Mouse (Mus musculus): ENCODE measurements around the gene Tmem94. TPM values are rescaled to one million over a fixed set of nuclear protein-coding genes. Genes with fewer than 3 reads are reported as not detected.

Gene Tmem94
- total and polyA plus RNA-seq, 2 experiments = 11.0 to 41.9 TPM

- Histone ChIP-seq H3K9ac (ENCODE audit: low read depth, low read length) (no peak overlapping the region; the same call in 1 of the 2 replicates), H3K4me1 (ENCODE audit: control insufficient read depth, insufficient read depth, low read length) (peaks cover 31% of the 10 kb centered on the region), H3K79me2 (ENCODE audit: control insufficient read depth, insufficient read depth, low read length) (peaks cover 16% of the 10 kb centered on the region; the same call in 1 of the 2 replicates), H3K27me3 (ENCODE audit: control insufficient read depth, insufficient read depth, low read length) (no peaks in the 10 kb centered on the region), H3K36me3 (ENCODE audit: control insufficient read depth, insufficient read depth, low read length) (no peaks in the 10 kb centered on the region), H3K4me3 (ENCODE audit: insufficient read depth, low read depth, low read length) (no peak overlapping the region), H3K27ac (replicated peaks; ENCODE audit: insufficient read depth, low read depth, low read length) (peak overlapping the region; percentile 2)
- WGBS = 56% methylated on average over 22 of the region's 22 CpGs
- TF ChIP-seq POLR2A (IDR thresholded peaks at IDR 0.05; ENCODE audit: extremely low read depth, insufficient read depth, low read length) = no peak
- no peak for TF ChIP-seq CTCF (IDR thresholded peaks at IDR 0.05; ENCODE audit: low read depth, low read length)
- peak; percentile 86 for DNase-seq (ENCODE audit: extremely low read depth, low read depth, low spot score)
These were observed 72.5 kb downstream of the Tmem94 start for GRCm38 (mm10) chr11:115837606-115838345.

GRCm38 (mm10) chr11:115838895-115839311, 73.7 kb downstream of the Tmem94 start:
- DNase-seq (ENCODE audit: extremely low read depth, low read depth, low spot score) = peak; percentile 89
- WGBS = 32% methylated on average over 4 of the region's 4 CpGs
- Histone ChIP-seq H3K27me3 (ENCODE audit: control insufficient read depth, insufficient read depth, low read length) (no peaks in the 10 kb centered on the region), H3K36me3 (ENCODE audit: control insufficient read depth, insufficient read depth, low read length) (no peaks in the 10 kb centered on the region), H3K9ac (ENCODE audit: low read depth, low read length) (no peak overlapping the region), H3K27ac (replicated peaks; ENCODE audit: insufficient read depth, low read depth, low read length) (no peak overlapping the region; the same call in 1 of the 2 replicates), H3K4me3 (ENCODE audit: insufficient read depth, low read depth, low read length) (no peak overlapping the region), H3K4me1 (ENCODE audit: control insufficient read depth, insufficient read depth, low read length) (peaks cover 27% of the 10 kb centered on the region), H3K79me2 (ENCODE audit: control insufficient read depth, insufficient read depth, low read length) (peaks cover 11% of the 10 kb centered on the region; the same call in 1 of the 2 replicates)
- no peak for TF ChIP-seq POLR2A (IDR thresholded peaks at IDR 0.05; ENCODE audit: extremely low read depth, insufficient read depth, low read length)
- no peak for TF ChIP-seq CTCF (IDR thresholded peaks at IDR 0.05; ENCODE audit: low read depth, low read length)

GRCm38 (mm10) chr11:115839732-115840131, 74.5 kb downstream of the Tmem94 start:
- Histone ChIP-seq H3K4me1 (ENCODE audit: control insufficient read depth, insufficient read depth, low read length) (peaks cover 32% of the 10 kb centered on the region), H3K27ac (replicated peaks; ENCODE audit: insufficient read depth, low read depth, low read length) (no peak overlapping the region)

GRCm38 (mm10) chr11:115841044-115841443, 75.8 kb downstream of the Tmem94 start:
- no peak overlapping the region for H3K27ac ChIP-seq (replicated peaks; ENCODE audit: insufficient read depth, low read depth, low read length)
- no peak overlapping the region for H3K9ac ChIP-seq (ENCODE audit: low read depth, low read length)
- H3K36me3 ChIP-seq (ENCODE audit: control insufficient read depth, insufficient read depth, low read length) = peaks cover 6% of the 10 kb centered on the region; the same call in 1 of the 2 replicates
- no peak overlapping the region for H3K4me3 ChIP-seq (ENCODE audit: insufficient read depth, low read depth, low read length)
- H3K4me1 ChIP-seq (ENCODE audit: control insufficient read depth, insufficient read depth, low read length) = peaks cover 32% of the 10 kb centered on the region
- peaks cover 5% of the 10 kb centered on the region; the same call in 1 of the 2 replicates for H3K79me2 ChIP-seq (ENCODE audit: control insufficient read depth, insufficient read depth, low read length)
- TF ChIP-seq POLR2A (IDR thresholded peaks at IDR 0.05; ENCODE audit: extremely low read depth, insufficient read depth, low read length) (no peak), CTCF (IDR thresholded peaks at IDR 0.05; ENCODE audit: low read depth, low read length) (peak; percentile 50)
- WGBS = 91% methylated on average over 6 of the region's 6 CpGs
- no peaks in the 10 kb centered on the region for H3K27me3 ChIP-seq (ENCODE audit: control insufficient read depth, insufficient read depth, low read length)
- no peak for DNase-seq (ENCODE audit: extremely low read depth, low read depth, low spot score)

More at GRCm38 (mm10) chr11:115839732-115840131, 74.5 kb downstream of the Tmem94 start:
- TF ChIP-seq CTCF (IDR thresholded peaks at IDR 0.05; ENCODE audit: low read depth, low read length) (no peak), POLR2A (IDR thresholded peaks at IDR 0.05; ENCODE audit: extremely low read depth, insufficient read depth, low read length) (no peak)
- no peak for DNase-seq (ENCODE audit: extremely low read depth, low read depth, low spot score)
- 80% methylated on average over 3 of the region's 3 CpGs for WGBS
- H3K9ac ChIP-seq (ENCODE audit: low read depth, low read length) = no peak overlapping the region
- peaks cover 5% of the 10 kb centered on the region; the same call in 1 of the 2 replicates for H3K79me2 ChIP-seq (ENCODE audit: control insufficient read depth, insufficient read depth, low read length)
- H3K4me3 ChIP-seq (ENCODE audit: insufficient read depth, low read depth, low read length) = no peak overlapping the region
- H3K27me3 ChIP-seq (ENCODE audit: control insufficient read depth, insufficient read depth, low read length) = no peaks in the 10 kb centered on the region
- H3K36me3 ChIP-seq (ENCODE audit: control insufficient read depth, insufficient read depth, low read length) = no peaks in the 10 kb centered on the region

- peaks cover 5% of the 10 kb centered on the region; the same call in 1 of the 2 replicates for H3K79me2 ChIP-seq (ENCODE audit: control insufficient read depth, insufficient read depth, low read length)
- 0 out of 2 replicates have a peak overlapping the region, but pooled peaks have one; percentile 12 for H3K9ac ChIP-seq (ENCODE audit: low read depth, low read length)
- H3K4me1 ChIP-seq (ENCODE audit: control insufficient read depth, insufficient read depth, low read length) = peaks cover 32% of the 10 kb centered on the region
- H3K36me3 ChIP-seq (ENCODE audit: control insufficient read depth, insufficient read depth, low read length) = peaks cover 8% of the 10 kb centered on the region; the same call in 1 of the 2 replicates
- no peaks in the 10 kb centered on the region for H3K27me3 ChIP-seq (ENCODE audit: control insufficient read depth, insufficient read depth, low read length)
- TF ChIP-seq CTCF (IDR thresholded peaks at IDR 0.05; ENCODE audit: low read depth, low read length) (no peak), POLR2A (IDR thresholded peaks at IDR 0.05; ENCODE audit: extremely low read depth, insufficient read depth, low read length) (no peak)
- peak overlapping the region; percentile 65 for H3K27ac ChIP-seq (replicated peaks; ENCODE audit: insufficient read depth, low read depth, low read length)
- DNase-seq (ENCODE audit: extremely low read depth, low read depth, low spot score) = peak; percentile 77
- 28% methylated on average over 6 of the region's 6 CpGs for WGBS
- no peak overlapping the region for H3K4me3 ChIP-seq (ENCODE audit: insufficient read depth, low read depth, low read length)
These were observed 76.8 kb downstream of the Tmem94 start for GRCm38 (mm10) chr11:115841961-115842550.
